Mouse (Mus musculus) gonadal fat pad, adult 2 months (tissue): Measurements from ENCODE around the gene Tmem86a. TPM values are rescaled to one million over a fixed set of nuclear protein-coding genes. Genes with fewer than 3 reads are reported as not detected.

ENCODE experiments used
- DNase-seq: peaks from one replicate; pipeline ENCODE4 v3.0.0-alpha.2; 2012; ENCODE audit warnings: low read depth
- polyA plus RNA-seq: library from polyadenylated mRNA; depleted of rRNA; stranded (reverse); fragments of >200 nt; gene quantifications from 2 replicates; pipeline ENCODE4 v1.2.3, GENCODE M21; 2012

Gene Tmem86a
- polyA plus RNA-seq, 1 experiment = 29.4 TPM

DNA sequence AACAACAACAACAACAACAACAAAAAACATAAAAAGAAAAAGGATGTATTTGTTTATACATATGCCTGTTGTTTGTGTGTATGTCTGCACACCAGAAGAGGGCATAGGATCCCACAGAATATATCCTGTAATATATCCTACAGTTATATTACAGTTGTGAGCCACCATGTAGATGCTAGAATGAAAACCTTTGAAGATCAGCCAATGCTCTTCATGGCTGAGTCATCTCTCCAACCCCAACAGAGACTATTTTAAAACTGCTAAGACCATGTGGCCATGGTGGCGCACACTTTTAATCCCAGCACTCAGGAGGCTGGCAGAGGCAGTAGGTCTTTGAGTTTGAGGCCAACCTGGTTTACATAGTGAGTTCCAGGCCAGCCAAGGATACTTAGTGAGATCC lies 22.9 kb upstream of the Tmem86a start:
- DNase-seq = no peak

DNA sequence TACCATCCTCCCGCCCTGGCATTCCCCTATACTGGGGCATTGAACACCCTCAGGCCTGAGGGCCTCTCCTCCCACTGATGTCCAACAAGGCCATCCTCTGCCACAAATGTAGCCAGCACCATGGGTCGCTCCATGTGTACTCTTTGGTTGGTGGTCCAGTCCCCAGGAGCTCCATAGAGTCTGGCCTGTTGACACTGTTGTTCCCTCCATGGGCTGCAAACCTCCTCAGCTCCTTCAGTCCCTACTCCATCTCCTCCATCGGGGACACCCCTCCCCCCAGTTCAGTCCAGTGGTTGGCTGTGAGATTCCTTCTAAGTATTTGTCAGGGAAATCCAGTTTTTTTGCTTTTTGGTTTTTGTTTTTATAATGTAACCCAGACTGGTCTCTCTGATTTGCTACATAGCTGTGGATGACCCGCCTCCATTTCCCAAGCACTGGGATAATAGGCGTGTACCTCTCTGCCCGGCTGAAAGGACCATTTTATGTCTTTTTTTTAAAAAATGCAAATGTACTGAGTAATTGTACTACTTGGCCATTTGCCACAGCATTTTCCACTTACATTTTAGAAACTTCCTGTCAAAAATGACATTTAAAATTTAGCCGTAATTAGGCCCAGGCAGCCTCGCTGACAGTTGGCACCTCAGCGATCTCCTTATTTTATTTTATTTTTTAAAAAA lies 19.7 kb upstream of the Tmem86a start:
- DNase-seq = no peak

DNA sequence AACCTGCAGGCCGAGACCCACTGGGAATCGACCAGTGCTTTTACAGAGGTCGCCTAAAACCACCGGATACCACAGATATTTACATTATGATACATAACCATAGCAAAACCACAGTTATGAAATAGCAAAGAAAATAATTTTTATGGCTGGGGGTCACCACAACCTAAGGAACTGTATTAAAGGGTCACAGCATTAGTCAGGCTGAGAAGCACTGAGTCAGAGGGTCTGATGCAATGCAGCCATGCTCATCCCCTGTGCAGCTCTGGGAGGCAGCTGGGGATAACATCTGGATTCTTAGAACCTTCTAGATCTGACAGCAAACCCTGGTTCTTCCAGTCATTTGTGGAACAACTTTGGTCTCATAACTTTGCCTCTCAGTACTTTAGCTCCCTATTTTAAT lies 19.0 kb upstream of the Tmem86a start:
- no peak for DNase-seq

DNA sequence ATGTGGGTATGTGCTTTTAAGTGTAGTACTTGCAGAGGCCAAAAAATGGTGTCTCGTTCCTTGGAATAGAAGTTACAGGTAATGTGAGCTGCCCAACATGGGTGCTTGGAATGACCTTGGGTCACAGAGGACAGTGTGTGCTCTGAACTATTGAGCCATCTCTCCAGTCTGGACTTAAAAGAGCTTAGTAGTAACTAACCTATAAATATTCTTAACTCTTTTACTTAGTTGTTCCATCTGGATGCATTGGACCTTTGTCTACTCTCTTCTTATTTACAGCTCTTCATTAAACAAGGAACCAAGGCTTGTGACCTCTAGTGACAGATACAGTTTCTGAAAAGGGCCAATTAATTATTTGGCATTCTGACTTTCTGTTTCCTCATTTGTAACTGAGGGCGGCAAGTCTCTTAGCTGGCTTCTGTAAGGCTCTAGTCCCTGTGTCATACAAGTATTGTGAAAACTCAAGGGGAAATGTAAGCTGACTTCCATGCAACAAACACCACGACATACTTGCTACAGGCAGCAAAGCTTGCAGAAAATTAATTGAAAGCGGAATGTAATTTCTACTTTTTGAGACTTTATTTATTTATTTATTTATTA lies 15.5 kb upstream of the Tmem86a start:
- DNase-seq = no peak

DNA sequence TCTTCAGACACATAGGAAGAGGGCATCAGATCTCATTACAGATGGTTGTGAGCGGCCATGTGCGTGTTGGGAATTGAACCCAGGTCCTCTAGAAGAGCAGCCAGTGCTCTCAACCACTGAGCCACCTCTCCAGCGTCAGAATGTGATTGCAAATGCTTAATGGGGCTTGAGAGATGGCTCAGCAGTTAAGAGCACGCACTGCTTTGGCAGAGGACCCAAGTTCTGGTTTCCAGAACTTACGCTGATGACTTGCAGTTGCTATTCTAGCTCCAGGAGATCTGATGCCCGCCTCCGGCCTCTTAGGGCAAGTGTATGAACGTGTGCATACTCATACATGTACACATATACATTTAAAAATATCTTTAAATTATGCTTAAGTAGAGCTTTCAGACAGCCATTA lies 15.0 kb upstream of the Tmem86a start:
- no peak for DNase-seq

DNA sequence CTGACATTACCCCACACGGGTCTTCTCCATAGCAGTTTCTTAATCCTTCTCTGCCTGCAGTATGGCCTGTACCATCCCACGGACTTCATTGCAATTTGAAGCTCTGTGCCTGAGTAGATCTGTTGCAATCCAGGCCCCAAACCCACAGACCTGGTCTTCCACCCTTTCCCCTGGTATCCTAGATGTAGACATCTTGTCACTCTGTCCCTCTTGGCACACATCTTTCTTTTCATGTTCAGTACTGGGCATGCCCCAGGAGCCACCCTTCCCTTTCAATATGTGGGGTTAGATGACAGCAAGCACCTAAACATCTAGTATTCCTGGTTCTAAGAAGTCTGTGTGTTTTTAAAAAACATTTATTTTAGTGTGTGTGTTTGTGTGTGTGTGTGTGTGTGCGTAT lies 8.7 kb upstream of the Tmem86a start:
- DNase-seq = no peak

DNA sequence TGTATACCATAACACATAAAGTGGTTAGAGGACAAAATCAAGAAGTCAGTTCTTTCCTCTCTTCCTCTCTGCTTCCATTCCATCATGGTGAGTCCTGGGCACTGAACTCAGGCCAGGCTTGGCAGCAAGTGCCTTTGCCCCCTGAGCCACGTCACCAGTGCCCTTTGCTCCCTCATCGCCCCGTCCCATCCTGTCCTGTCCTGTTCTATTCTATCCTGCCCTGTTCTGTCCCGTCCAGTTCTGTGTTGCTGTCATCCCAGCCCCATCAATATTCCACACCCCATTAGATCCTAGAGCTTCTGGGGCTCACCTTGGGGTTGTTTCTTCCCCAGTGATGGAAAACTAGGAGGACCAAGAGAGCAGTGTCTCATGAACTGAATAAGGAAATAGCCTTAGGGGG lies 8.3 kb upstream of the Tmem86a start:
- no peak for DNase-seq

DNA sequence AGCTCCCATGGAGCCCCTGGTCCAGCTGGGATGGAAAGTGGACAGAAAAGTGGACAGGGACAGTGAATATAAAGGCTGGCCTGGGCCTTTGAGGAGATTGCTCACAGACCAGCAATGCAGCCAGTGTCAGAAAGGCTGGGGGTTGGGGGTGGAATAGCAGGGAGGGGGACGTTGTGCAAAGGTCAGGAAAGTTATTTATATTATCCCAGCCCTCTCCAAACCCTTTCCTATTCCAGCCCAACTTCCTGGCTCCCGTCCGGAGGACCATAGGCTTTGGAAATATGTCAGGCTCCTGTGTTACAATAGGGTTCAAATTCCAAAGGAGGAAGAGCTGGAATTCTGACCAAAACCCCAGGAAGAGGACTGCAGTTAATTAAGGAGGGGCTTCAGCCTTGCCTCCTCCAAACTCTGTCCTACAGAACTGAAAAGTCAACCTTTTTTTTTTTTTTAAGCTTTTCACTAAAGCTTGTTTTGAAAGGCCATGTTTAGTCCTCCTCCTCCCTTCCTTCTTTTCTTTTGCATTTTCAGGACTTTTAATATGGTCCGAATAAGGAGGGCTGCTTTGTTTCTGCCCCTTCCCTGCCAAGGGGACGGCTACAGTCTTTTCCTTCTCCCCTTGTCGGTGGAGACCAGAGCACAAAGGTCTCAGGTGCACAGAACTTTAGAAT lies 7.4 kb upstream of the Tmem86a start:
- no peak for DNase-seq

DNA sequence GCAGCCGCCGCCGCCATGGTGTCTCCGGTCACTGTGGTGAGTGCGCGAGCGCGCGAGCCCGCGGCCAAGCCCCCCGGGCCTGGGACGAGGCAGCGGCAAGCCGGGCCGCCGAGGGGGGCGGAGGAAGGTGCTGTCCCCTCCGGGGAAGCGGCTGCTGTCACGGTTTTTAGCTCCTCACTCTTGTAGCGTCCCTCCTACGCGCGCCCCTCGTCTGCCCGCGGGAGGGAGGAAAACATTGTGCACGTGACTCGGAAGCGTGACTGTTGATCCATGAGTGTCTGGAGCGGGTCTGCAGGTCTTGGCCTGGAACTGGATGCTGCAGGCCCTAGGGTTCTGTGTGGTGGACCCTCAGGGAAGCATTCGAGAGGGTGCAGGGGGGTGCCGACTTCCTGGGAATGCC lies 365 bp downstream of the Tmem86a start:
- no peak for DNase-seq

DNA sequence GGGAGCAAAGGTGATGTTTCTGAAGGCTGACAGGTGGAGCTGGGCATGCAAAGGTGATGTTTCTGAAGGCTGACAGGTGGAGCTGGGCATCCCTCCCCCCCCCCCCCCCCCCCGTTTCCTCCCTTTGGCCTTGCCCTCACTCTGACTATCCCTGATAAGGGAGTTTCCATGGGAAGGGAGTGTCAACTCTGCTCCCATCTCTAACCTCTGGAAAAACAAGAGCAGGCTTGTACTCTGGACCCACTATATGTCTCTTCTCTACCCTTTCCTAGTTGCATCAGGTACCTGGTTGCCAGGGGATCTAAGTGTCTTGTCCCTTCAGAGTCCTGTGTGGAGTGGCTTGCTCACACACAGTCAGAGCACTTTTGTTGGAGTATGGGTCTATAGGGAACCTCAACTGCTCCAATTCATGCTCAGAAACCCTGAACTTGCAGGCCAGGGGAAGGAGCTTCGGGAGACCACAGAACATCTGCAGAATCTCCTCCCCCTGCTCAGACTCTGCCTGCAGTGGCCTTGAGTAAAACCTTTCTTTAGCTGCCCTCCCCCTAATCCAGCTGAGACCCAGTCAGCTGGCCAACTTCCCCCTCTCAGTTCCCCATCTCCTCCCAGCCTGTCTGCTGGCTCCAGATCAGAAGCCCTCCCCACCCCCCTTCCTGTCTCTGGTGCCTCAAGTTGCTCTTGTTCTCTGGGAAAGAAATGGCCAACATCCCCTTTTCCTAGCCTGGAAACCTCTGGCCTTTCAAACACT lies 1.2 kb downstream of the Tmem86a start:
- no peak for DNase-seq

DNA sequence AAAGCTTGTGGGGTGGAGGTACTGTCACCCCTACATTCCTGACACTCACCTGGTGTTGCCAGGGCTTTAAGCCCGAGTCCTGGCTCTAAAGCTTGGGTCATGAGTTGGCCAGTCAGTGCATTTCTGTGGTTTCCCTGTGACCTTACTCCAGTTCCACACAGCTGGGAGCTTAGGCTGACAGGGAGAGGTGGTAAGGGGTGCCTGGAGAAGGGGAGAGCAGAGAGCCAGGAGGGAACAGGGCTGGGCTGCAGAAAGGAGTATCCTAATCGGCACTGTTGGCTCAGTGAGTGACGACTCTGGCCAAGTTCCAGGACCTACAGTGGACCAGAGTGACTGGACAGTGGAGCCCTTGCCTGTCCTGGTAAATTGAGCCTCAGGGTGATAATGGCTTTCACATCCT lies 1.9 kb downstream of the Tmem86a start:
- DNase-seq = no peak

DNA sequence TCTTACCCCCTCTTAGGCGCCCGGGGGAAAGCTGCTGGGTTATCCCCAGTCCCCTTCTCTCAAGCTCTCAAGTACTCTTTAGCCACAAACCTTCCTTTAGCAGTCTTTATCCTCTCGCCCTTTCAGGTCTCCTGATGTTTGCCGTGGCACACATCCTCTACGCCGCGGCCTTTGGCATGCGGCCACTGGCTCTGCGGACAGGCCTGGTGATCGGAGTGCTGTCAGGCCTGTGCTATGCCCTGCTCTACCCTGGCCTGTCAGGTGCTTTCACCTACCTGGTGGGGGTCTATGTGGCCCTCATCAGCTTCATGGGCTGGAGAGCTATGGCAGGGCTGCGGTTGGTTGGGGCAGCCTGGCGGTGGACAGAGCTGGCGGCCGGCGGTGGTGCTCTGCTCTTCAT lies 2.9 kb downstream of the Tmem86a start:
- DNase-seq = no peak

DNA sequence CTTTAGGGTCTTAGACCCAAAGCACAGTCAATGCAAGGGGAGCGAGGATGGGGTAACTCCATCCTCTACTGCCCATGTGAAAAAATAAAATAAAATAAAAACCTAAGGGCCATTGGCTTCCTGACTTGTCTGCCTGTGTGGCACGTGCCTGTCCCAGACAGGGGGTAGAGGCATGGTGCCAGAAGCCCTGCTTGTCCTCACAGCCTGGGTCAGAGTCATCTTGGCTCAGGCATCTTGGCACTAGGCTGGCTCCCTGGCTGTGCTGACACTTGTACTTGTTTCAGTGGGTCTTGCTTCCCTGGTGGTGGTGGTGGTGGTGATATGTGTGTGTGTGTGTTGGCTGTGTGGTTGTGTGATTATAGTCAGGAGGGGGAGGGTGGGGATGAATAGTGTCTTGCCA lies 4.3 kb downstream of the Tmem86a start:
- DNase-seq = no peak

DNA sequence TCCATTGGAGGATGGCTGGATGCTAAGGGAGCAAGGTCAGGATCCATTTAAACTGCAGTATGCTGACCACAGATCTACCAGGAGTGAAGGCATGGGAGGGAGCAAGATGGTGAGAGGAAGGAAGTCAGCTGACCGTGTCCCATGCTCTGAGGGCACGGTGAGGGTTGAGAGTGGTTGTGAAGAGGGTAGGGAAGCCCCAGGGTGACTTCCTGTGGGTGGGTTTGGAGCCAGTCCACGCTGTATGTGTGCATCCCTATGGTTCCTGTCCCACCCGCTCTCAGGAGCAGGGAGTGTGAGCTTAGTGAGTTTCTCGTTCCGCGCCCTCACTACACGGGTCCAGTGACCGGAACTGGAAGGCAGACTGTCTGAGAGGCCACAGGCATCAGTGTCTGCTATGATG lies 5.3 kb downstream of the Tmem86a start:
- DNase-seq = no peak

DNA sequence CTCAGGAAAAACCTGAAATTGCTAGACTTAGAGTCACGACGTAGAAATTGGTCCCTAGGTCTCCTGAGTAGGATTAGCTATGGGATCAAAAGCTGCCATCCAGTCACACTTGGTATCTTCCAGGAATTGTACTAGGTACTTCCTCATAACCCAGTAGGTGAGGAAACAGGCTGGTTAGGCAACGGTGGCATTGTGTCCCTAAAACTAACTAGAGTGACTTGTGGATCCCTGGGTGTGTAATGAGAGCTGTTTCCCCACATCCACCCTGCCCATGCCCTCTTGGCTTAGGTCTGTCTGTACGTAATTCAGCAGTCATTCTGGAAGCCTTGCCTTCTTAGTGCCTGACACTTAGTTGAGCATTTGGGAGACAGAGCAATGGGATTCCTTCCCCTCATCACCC lies 5.9 kb downstream of the Tmem86a start:
- DNase-seq = no peak

DNA sequence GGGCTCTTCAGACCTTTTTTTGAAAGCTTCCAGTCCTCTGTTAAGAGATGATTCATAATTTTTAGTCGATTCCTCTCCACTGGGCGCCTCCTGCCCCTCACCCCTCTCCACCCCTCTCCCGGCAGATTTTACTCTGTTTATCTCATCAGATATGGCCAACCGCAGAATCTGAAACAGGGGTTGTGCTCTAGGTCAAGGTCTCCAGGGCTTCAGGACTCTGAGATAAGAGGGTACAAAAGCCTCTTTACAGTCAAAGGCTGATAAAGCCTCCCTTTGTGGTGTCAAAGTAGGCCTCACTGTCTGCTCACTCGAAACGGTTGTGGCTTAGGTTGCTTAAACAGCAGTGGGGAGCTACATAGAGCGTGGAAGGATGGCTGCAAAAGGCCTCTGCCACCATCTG lies 8.9 kb downstream of the Tmem86a start:
- DNase-seq = no peak

DNA sequence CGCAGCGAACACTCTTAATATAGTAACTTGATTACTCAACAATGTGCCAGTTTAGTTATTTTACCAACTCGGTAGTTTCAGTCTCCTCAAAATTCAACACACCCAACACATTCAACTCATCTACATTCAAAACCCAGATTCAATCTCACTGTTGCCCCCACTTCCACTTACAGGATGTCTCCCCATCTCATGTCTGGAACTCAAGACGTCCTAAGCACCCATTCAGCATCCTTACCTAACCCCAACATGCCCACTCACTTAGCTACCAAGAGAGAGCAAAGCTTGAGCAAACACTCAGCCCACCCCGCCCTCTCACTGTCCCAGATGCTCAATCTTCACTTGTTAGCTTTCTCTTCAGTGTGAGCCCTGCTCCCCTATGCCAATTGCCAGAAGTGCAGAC lies 11.2 kb downstream of the Tmem86a start:
- no peak for DNase-seq

DNA sequence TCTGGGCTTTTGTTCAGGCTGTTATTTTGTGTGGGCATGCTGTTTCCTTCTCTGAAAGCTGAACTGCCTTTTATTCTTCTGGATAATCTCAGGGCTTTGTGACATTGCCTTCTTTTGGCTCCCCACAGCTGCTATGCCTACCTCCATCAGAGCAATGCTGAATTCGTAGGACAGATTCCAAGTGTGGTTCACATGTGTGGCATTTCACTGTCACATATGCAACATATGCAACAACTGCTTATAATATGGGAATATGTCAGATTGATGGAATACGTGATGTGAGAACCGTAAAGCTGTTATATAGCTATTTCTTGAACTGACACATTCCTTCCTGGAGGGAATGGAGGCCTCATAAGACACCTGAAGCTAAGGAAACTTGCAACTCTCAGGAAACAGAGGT lies 16.5 kb downstream of the Tmem86a start:
- DNase-seq = no peak

DNA sequence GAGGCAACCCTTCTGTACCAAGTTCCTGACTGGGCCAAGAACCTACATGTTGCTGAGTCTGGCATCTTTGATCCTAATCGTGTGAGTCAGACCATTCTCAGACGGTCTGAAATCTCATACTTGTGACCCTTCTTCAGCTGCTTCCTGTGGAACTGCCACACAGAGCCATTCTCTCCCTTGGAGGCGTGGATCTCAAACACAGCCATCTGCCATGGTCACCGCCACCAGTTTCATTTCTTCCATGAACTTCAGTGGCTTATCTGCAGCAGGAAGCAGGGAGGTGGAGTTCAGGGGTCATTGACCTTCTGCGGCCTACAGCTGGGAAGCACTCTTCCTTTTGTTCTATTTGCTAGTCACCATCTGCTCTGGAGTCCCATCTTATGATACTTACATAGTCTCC lies 17.5 kb downstream of the Tmem86a start:
- no peak for DNase-seq

DNA sequence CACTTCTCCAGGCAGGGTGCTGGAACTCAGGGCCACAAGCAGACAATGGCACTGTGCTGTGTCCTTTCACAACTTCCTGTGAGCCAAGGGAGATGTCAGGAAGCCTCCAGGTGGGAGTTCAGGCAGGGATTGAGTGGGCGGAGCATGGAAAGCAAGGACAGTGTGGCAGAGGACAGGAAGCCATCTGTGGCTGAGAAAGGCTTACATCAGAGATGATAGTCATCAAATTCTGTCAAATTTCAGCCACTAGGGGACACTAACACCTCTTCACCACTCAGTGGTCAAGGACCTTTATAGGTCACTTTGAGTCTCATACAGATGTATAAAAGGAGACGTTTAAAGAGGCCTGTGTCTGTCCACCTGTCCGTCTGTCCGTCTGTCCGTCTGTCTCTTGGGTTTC lies 22.1 kb downstream of the Tmem86a start:
- DNase-seq = no peak

DNA sequence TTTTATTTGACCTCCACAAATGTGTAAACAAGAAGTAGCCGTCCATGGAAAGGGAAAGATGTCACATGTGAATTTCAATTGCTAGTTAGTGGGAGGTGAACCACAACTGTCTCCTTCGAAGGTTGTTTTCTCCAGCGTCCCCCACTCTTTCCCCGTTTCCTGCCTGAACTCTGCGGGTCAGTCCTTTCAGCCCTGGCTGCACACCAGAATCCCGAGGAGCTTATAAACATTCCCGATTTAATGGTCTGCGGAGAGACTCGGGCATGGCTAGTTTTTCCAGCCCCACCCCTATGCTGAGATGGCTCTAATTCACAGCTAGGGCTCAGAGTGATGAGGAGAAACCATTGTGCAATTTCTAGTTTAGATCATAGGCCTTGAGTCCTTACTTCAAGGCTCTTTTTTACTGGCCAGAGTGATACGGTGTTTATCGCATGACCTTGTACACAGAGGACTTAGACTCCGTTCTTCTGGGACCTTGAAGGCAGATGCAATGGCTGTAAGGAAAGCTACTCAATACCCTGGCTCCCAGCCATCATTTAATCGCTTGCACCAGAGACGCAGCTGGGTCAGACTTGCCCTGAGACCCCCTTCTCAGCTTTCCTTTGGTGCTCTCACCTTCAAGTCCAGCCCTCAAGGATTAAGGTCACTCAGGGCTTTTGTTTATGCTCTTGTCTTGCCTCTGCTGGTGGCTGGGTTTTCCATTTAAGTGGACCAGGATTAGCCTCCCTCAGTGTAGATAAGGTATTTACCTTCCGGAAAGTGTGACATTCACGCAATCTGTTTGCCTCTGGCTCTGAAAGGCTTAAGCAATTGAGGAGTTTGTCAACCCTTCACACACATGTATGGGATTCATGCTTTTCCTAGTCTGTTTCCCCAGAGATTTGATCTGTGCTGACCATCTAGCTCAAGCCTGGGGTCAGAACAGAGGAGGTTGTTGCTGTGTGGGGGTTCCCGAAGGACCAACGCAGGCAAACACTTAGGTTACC lies 23.4 kb downstream of the Tmem86a start:
- DNase-seq = no peak

DNA sequence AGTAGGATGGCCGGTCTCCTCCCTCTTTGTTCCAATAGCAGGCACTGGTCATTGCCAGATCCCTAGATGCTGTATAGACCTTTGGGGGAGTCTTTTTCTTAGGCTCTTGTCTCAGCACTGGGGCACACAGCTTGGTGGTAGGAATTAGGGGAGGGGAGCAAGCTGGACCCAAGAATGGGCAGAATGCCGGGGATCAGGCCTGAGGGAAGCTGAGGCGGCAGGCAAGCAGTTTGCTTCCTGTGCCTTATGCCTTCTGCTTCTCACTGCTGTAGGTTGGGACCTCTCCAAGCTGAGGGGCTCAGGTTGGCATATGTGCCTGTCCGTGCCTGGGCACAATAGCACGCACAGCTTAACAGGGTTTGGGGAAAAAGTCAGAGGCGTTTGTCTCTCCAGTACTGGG lies 25.8 kb downstream of the Tmem86a start:
- no peak for DNase-seq
